Mouse (Mus musculus): Measurements from ENCODE around the gene Hspb2.

The Hspb2 gene

DNA sequence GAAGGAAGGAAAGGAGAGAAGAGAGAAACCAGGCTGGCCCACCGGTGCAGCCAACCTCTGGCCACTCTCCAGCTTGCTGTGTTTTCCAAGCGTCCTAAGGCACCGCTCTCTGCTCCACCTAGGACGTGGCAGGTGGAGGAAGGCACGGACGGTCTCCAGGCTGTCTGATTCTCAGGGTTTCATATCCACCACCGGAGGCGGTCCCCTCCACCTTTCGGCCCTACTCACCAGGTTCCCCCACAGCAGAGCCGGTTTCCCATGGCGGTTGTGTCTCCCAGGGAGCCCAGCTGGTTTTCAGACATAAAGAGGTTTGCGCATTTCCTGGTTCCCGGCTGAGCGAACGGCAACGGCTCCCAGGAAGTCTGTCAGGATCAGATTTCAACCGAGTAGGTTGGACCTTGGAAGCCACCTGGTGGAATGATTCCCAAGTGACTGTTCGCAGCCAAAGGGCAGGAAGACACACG is 5.9 kb downstream of the Hspb2 start, which contains the start of gene 2310030G06Rik:
TSS of gene 2310030G06Rik (minus strand) at position 323 of the 464 bp plus-strand sequence.
- DNase-seq, result peak; percentile 56

DNA sequence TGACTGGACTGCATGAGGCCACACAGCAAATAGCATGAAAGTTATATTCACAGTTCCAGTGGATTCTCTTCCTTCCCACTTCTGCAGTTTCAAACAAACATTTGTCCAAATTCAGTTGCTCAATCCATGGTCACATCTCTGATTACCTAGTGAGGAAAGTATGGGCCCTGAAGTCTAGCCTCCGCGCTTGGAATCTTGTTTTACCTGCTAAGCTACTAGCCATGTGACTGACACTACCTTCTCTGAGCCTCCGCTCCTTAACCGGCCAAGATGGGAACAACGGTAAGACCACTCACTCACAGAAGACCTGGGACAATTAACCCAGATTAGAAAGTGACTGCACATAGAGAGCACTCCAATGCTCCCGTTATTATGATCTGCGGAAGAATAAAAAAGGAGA is 6.3 kb downstream of the Hspb2 start:
- DNase-seq, result no peak

DNA sequence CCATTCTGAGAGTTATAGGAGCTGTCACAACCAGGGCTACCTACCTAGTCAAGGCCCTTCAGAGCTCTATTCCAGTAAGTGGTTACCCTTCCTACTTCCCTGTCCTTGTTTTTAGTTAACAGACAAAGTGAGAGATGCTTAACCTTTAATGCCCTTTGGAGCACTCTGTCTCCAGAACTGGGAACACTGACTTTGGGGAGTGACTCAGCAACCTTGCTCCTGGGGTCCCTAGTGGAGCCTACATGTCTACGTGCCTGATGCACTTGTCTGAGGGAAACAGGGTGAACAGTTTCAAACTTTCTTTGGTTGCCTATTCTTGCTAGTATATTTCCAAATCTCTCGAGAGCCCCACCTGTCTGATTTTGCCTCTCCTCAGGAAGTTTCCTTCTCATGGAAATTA is 9.4 kb downstream of the Hspb2 start:
- no peak for DNase-seq

- DNase-seq, result no peak
These were observed 9.9 kb downstream of the Hspb2 start for GRCm38 (mm10) chr9:50742261-50742660.

- DNase-seq, result no peak
These were observed 11.0 kb downstream of the Hspb2 start for GRCm38 (mm10) chr9:50740867-50741784.

- peak; percentile 96 for DNase-seq
These were observed 13.0 kb downstream of the Hspb2 start, which contains the start of gene Dixdc1 for GRCm38 (mm10) chr9:50738914-50739870. Dixdc1 (minus strand) TSS chr9:50739517.

DNA sequence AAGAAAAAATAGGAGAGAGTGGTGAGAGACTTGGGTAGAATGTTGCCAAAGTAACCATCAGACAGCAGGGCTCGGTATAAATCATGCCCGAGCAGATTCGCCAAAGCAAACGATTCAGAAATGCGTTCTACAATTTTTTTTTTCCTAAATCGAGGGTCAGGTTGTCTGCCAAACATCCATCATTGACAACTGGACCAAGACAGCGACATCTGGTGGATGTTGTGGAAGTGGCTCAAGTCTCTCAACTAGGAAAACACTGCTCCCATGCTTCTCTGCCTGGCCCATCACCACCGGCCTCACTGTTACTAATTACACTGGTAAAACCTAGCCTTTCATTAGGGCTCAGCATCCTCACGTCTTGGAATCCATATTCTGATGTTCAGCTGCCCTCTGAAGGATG is 17.2 kb downstream of the Hspb2 start:
- DNase-seq, result peak; percentile 82

DNA sequence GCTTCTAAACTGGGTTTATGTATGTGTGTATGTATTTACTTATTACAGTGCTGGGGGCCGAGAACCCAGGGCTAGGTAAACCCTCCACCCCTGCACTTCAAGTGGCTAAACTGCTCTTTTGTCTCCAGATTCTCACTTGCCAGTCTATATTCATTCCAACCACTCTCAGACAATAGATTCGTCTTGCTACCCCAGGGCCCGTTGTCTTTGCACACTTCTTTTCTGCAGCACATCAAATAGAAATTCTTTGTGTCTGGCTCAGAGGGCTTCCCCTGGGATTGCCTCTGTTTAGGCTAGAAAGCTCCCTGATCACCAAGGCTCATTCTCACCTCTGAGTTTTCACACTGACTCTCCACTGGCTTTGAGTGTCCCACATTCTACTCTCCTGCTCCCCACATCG is 19.6 kb downstream of the Hspb2 start:
- no peak for DNase-seq

- no peak for DNase-seq
These were observed 22.6 kb downstream of the Hspb2 start for GRCm38 (mm10) chr9:50729600-50729999.

DNA sequence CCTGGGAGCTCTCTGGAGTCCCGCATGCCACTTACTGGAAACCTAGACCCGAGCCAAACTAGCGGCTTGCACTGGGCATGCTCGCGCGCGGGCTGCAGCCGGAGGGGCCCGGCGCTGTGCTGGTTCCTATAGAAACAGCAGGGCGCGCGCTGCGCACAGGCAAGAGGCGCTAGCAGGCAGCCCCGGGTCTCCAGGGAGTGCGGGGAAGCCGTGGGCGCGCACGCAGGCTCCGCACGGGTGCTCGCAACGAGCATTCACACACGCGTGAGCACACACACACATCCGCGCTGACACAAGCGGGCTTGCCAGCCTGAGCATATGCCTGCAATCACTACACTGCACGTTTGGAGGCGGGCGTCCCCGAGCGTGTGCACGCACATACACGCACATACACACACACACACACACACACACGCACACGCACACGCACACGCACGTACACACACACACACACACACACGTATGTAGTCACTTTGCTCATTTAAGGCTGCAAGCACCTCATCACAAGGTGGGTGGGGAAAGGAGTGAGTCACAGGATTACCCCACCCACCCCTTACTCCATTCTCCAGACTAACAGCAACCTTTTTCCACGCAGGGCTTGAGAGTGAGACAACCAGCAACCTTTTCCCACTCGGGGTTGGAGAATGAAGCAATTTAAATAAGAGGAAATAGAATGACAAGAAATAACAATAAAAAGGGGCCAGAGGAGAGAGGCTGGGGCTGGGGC is 24.1 kb downstream of the Hspb2 start:
- DNase-seq, result peak; percentile 95

DNA sequence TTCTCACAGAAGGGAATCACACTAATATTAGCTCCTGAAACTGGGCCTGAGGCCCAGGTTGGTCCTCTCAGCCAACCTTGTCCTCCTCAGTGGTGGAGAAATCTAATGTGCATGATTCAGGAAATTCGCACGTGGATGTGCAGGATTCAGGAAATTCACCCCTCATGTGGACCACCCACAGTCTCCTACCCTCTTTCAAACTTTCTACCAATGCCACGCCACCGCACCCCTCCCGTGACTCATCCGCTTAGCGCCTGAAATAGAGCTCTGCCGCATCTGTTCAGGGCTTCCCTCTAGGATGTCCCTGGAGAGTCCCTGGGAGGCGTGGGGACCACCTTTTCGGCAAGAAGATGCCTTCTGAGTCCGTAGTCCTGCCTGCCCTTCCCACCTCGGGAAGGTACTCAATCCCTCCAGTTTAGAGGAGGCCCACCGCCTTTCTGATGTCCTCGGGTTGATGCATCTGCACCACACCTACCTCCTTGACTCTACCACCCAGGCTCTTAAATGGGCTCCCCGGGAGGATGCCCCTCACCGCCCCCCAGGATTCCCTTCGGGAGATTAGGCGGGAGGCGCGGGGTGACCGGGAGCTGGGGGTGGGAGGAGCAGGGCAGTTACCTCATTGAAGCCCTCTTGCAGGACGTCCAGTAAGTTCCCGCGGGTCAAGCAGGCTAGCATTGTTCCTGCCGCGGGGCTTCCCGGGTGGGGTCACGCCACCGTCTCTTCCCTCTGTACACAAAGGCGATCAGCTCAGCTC is 24.8 kb downstream of the Hspb2 start:
- DNase-seq, result peak; percentile 54

DNA sequence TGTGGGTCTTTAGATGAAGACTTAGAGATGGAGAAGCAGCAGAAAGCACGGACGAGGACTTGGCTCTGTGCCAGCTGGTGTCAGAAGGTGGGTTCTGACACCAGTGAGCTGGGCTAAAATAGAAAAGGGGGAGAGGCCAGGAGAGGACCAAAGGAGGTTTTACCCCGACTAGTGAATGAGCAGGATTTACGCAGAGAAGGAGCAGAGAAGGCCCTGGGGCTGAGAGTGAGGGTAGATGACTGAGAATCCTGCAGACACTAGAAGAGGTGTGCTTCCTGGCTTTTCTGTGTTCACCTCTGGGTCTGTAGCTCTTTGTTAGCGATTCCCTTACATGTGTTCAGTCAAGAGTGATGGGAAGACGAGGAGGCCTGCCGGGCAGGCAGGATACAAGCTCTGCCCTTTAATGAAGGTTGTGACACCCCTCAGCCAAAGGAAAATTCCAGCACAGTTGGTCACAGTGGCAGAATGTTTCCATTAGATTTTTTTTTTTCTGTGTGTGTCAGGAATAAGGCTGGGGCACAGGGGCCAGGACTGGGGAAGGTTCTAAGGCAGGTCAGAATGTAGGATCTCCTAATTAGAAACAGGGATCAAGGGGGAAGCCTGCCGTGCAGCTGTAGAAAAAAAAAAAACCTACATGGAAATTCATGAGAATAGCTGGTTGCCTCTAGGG is 26.1 kb downstream of the Hspb2 start:
- peak; percentile 42 for DNase-seq

GRCm38 (mm10) chr9:50724661-50725330 is 27.4 kb downstream of the Hspb2 start:
- peak; percentile 60 for DNase-seq

DNA sequence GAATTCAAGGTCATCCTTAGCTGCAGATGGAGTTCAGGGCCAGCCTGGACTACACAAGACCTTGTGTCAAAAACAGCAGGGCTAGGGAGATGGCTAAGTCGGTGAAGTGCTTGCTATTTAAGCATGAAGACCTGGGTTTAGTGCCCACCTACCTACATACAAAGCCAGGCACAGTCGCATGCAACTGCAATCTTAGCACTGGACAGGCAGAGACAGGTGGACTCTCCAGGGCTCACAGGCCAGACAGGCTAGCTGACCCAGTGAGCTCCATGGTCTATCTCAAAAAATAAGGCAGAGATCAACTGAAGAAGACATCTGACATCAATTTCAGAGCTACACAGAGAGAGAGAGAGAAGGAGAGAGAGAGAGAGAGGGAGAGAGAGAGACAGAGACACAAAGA is 28.0 kb downstream of the Hspb2 start:
- DNase-seq, result no peak

DNA sequence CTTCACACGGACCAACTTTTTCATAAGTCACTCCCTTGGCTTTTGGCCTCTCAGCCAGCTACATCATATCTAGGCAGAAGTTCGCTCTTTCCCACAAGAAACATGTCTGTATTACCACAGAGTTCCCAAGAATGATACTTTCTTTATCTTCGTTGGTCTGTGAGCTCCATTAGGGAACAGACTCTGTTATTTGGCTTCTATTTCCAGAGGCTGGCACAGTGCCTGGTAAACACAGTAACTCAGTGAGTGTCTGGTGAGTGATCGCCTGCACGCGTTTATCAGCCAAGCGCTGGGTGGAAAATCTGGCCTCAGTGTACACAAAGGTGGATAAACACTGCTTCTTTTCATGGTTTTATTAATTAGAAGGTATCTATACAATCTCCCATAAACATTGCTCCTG is 28.7 kb downstream of the Hspb2 start:
- no peak for DNase-seq

GRCm38 (mm10) chr9:50722451-50722911 is 29.7 kb downstream of the Hspb2 start:
- DNase-seq, result no peak

GRCm38 (mm10) chr9:50721061-50721460 is 31.1 kb downstream of the Hspb2 start:
- no peak for DNase-seq

DNA sequence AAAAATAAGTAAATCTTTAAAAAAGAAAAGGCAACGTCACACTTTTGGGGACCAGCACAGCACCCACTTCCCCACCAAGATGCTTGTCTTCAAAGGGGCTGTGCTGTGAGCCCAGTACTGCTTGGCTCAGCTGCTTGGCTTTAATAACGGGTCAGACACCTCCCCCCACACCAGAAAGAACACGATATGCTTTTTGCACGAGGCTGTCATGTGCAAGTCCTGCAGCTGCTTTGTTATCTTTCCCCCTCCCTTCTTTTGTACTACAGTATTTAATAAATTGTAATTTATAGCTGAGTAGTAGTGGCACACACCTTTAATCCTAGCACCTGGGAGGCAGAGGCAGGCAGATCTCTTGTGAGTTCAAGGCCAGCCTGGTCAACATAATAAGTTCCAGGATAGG is 33.3 kb downstream of the Hspb2 start:
- DNase-seq, result no peak

DNA sequence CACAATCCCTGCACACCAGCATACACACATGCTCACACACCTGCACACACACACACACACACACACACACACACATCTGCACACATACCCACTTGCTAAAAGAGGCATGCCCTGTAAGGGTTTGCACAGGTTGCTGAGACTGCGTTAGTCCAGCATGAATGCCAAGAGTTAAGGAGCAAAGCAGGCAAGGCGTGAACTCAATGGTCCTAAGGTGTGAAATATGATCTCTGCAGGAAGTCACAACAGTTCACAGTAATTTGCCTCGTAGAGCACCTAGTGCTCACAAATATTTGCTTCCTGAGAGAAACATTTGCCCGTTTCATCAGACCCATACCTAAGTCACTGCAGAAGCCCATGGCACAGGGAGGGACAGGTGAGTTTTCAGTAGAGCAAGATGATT is 38.0 kb downstream of the Hspb2 start:
- DNase-seq, result no peak

GRCm38 (mm10) chr9:50711337-50711736 is 40.8 kb downstream of the Hspb2 start:
- no peak for DNase-seq

GRCm38 (mm10) chr9:50709108-50709507 is 43.0 kb downstream of the Hspb2 start:
- DNase-seq, result peak; percentile 45
